Mouse (Mus musculus) cortical plate, adult 2 months (tissue): ENCODE measurements around the gene Rgmb. TPM values are rescaled to one million over a fixed set of nuclear protein-coding genes. Genes with fewer than 3 reads are reported as not detected.

Experiments used
- H3K27ac ChIP-seq: fragments of 200-500 bp; 2 replicates; pipeline ENCODE4 v1.5.1; 2012; ENCODE audit warnings: low read length, control low read depth, inconsistent platforms; ENCODE audit not compliant: insufficient read depth
- H3K4me1 ChIP-seq: fragments of 200-500 bp; 2 replicates; pipeline ENCODE4 v1.6.1; 2011; ENCODE audit warnings: low read length; ENCODE audit not compliant: control insufficient read depth, insufficient read depth
- H3K4me3 ChIP-seq: fragments of 200-500 bp; 2 replicates; pipeline ENCODE4 v1.5.1; 2011; ENCODE audit warnings: mild to moderate bottlenecking, low read length, control low read depth; ENCODE audit not compliant: insufficient read depth
- CTCF ChIP-seq: fragments of 200-500 bp; IDR thresholded peaks from 2 replicates; pipeline ENCODE4 v1.5.1; 2011; ENCODE audit warnings: mild to moderate bottlenecking, control low read depth, low read length; ENCODE audit not compliant: insufficient read depth; ENCODE audit errors: extremely low read depth
- POLR2A ChIP-seq: fragments of 200-500 bp; IDR thresholded peaks from 2 replicates; pipeline ENCODE4 v1.6.1; 2011; ENCODE audit warnings: mild to moderate bottlenecking, low read length, control low read depth; ENCODE audit not compliant: insufficient read depth; ENCODE audit errors: extremely low read depth
- polyA plus RNA-seq: library from polyadenylated mRNA; depleted of rRNA; stranded (reverse); fragments of >200 nt; gene quantifications from 2 replicates; pipeline ENCODE4 v1.2.3, GENCODE M21; 2012

The Rgmb gene
- polyA plus RNA-seq, 1 experiment = 39.5 TPM

GRCm38 (mm10) chr17:15815312-15816018, 15.4 kb downstream of the Rgmb start:
- no peak overlapping the region for H3K27ac ChIP-seq
- no peak for TF ChIP-seq POLR2A
- no peak for TF ChIP-seq CTCF
- no peak overlapping the region for H3K4me3 ChIP-seq
- peaks cover 2% of the 10 kb centered on the region; the same call in 1 of the 2 replicates for H3K4me1 ChIP-seq

GRCm38 (mm10) chr17:15813658-15814212, 17.1 kb downstream of the Rgmb start:
- TF ChIP-seq CTCF = no peak
- TF ChIP-seq POLR2A = no peak
- no peak overlapping the region for H3K27ac ChIP-seq

GRCm38 (mm10) chr17:15812136-15812778, 18.6 kb downstream of the Rgmb start:
- Histone ChIP-seq H3K4me3 (no peak overlapping the region), H3K4me1 (no peaks in the 10 kb centered on the region), H3K27ac (no peak overlapping the region)
- TF ChIP-seq POLR2A (no peak), CTCF (no peak)

More at GRCm38 (mm10) chr17:15813658-15814212, 17.1 kb downstream of the Rgmb start:
- H3K4me3 ChIP-seq = no peak overlapping the region
- peaks cover 2% of the 10 kb centered on the region; the same call in 1 of the 2 replicates for H3K4me1 ChIP-seq

- TF ChIP-seq CTCF (no peak), POLR2A (no peak)
- Histone ChIP-seq H3K4me3 (no peak overlapping the region), H3K4me1 (no peaks in the 10 kb centered on the region), H3K27ac (no peak overlapping the region; the same call in 1 of the 2 replicates)
Observed at GRCm38 (mm10) chr17:15809949-15810348, 20.9 kb downstream of the Rgmb start.

- Histone ChIP-seq H3K4me3 (no peak overlapping the region), H3K4me1 (no peaks in the 10 kb centered on the region), H3K27ac (0 out of 2 replicates have a peak overlapping the region, but pooled peaks have one; percentile 24)
- TF ChIP-seq CTCF (no peak), POLR2A (no peak)
Observed at GRCm38 (mm10) chr17:15808468-15809374, 22.1 kb downstream of the Rgmb start.

GRCm38 (mm10) chr17:15808015-15808414, 22.8 kb downstream of the Rgmb start:
- TF ChIP-seq CTCF = no peak
- no peak for TF ChIP-seq POLR2A
- Histone ChIP-seq H3K4me1 (no peaks in the 10 kb centered on the region), H3K27ac (no peak overlapping the region), H3K4me3 (no peak overlapping the region)

- H3K4me1 ChIP-seq = no peaks in the 10 kb centered on the region
- no peak overlapping the region for H3K27ac ChIP-seq
- no peak overlapping the region for H3K4me3 ChIP-seq
- no peak for TF ChIP-seq POLR2A
- TF ChIP-seq CTCF = no peak
Observed at GRCm38 (mm10) chr17:15807295-15807984, 23.4 kb downstream of the Rgmb start.

- TF ChIP-seq CTCF = peak; percentile 58; the same call in 1 of the 2 replicates
- no peak for TF ChIP-seq POLR2A
- Histone ChIP-seq H3K4me1 (no peaks in the 10 kb centered on the region), H3K27ac (no peak overlapping the region), H3K4me3 (no peak overlapping the region)
Observed at GRCm38 (mm10) chr17:15804008-15804812, 26.6 kb downstream of the Rgmb start.
